Mouse (Mus musculus): ENCODE measurements around the gene Tsen54. TPM values are rescaled to one million over a fixed set of nuclear protein-coding genes. Genes with fewer than 3 reads are reported as not detected.
A peak's percentile ranks its signal among the peaks of the same experiment; 100 is the strongest.

Tsen54 gene
- total RNA-seq (2017) = 6.3 to 11.7 TPM (median 7.3 TPM) in 3 replicates

DNA sequence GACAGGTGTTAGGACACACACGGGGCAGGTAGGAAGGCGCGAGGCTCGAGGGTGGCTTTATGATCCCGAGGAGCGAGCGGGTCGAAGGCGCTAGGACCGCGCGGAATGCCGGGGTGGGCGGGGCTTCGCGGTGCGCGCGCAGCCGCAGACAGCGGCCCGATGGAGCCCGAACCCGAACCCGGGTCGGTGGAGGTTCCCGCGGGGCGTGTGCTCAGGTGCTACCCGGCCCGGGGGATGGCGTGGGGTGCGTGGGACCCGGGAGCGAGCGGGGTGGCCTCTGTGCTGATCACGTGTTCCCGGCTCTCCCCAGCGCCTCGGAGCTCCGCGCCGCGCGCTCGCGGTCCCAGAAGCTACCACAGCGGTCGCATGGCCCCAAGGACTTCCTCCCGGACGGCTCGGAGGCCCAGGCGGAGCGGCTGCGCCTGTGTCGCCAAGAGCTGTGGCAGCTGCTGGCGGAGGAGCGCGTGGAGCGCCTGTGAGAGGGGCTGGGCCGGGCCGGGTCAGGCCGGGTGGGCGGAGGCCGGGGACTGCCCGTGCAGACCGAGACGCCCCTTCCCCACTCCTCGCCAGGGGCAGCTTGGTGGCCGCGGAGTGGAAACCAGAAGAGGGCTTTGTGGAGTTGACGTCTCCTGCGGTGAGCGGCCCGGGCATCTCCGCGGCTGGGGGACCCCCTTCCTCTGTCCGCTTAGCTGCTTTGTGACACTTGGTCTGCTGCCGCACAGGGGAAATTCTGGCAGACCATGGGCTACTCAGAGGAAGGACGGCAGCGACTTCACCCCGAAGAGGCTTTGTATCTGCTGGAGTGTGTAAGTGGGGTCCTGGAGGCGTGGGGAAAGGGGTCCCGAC is at the start of gene Tsen54:
Gene Tsen54 (plus strand): TSS at position 120 of the 846 bp plus-strand sequence.
- ATAC-seq (replicated peaks; ENCODE audit: insufficient number of reproducible peaks, low FRiP score, low TSS enrichment, poor library complexity, severe bottlenecking) = peak; percentile 38

DNA sequence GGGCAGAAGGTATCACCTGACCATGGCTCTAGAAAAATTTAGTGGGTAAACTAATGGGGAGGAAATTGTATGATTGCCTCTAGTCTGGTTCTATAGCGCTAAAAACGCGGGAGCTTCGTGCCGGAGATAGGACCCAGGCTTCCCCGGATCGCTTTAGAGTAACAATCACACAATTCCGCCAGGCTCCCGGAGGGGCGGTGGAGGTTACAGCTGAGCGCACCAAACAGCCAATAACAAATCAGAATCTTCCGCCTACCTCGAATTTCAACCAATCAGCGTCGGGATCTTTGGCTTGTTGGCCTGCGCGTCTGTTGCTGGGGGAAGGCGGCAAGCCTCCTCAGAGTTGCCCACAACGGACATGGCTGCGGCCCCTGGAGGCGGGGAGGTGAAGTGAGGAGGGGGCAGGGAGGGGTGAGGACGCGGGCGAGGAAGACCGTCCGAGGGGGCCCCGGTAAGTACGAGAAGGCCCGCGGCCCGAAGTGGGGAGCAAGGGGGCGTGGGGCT is 49.4 kb upstream of the Tsen54 start, which contains the start of gene Tmem94:
Gene Tmem94 (plus strand): TSS at position 331 of the 504 bp plus-strand sequence.
- peak; percentile 100 for ATAC-seq (replicated peaks; ENCODE audit: insufficient number of reproducible peaks, low FRiP score, low TSS enrichment, poor library complexity, severe bottlenecking)

DNA sequence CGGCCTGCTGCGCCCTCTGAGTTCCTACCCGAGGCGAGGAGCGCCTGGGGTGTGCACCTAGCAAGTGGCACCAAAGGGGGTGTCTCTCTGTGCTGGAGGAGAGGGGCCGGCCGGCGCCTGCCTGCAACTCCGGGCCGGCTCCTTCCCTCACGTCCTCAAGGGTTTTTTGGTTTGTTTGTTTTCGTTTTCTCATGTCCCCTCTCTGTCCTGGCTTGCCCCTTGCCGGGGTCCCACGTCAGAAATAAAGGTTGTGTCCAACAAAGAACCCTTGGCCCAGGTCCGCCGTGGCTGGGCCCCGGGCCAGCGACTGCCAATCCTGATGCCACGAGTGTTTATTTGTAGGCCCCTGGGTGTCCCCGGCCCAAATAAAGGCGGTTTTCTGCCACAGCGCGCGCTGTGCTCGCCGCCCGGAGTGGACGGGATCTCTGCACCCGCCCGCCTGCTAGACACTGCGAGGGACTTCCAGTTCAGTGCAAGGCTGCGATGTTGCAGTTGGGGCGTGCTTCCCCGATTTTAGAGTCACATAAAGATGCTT is 48.9 kb upstream of the Tsen54 start:
- peak; percentile 44 for ATAC-seq (replicated peaks; ENCODE audit: insufficient number of reproducible peaks, low FRiP score, low TSS enrichment, poor library complexity, severe bottlenecking)

DNA sequence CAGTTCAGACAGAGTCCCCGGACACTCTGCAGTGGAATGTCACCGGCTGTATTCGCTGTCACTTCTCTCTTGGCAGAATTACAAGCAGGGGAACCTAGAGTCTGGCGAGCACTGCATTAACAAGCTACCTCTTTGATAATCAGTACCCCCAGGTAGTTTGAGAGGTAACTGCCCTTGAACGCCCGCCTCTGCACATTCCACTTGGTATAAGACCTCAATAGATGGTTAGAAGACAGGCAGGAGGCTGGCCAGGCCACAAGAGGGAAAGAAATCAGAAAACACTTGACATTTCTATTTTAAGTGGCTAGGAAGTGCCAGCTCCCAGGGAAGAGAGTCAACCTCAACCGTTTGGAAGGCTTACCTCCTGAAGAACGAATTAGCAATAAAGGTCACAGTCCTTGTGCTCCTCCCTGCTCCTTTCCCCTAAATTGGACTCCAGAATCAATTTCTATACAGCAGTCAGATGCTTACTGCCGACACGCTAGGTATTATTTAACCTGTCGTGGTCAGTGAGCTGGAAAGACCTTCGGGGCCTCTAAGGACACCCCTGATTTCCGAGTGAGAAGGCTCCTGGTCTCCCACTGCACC is 48.1 kb upstream of the Tsen54 start:
- no peak for ATAC-seq (replicated peaks; ENCODE audit: insufficient number of reproducible peaks, low FRiP score, low TSS enrichment, poor library complexity, severe bottlenecking)

DNA sequence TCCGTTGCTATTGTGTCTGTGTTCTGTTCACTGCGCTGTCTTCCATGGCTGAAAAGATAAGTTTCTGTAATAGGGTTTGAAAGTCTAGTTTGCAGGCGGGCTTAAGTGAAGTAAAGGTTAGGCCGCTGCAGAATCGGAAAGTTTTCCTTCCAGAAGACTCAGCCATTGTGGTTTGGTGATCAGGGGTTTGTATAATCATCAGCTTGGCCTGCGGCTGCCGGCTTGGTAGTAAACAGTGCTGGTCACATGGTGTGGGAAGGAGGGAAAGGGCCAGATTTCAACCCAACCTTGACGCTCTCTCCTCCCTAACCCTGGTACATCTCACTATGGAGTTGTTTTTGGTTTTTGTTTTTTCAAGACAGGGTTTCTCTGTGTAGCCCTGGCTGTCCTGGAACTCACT is 47.5 kb upstream of the Tsen54 start:
- ATAC-seq (replicated peaks; ENCODE audit: insufficient number of reproducible peaks, low FRiP score, low TSS enrichment, poor library complexity, severe bottlenecking) = no peak

GRCm38 (mm10) chr11:115768896-115769295 is 45.6 kb upstream of the Tsen54 start:
- no peak for ATAC-seq (replicated peaks; ENCODE audit: insufficient number of reproducible peaks, low FRiP score, low TSS enrichment, poor library complexity, severe bottlenecking)

DNA sequence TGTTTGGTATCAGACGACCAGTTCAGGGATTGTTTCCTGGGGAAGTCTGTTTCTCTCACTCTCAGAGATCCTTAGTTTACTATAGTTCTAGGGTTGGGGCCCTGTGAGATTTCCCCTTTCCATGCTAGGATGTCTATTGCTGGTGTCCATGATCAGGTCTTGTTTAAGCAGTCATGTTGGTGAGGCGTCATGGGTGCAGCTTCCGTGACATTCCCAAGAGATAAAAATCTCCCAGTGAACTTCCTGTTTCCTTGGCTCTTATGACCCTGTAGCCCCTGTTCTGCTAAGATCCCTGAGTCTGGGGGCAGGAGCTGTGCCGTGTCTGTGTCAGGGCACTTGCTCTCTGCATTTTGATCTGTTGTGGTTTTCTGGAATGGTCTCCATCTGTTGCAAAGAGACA is 39.9 kb upstream of the Tsen54 start:
- ATAC-seq (replicated peaks; ENCODE audit: insufficient number of reproducible peaks, low FRiP score, low TSS enrichment, poor library complexity, severe bottlenecking) = no peak

DNA sequence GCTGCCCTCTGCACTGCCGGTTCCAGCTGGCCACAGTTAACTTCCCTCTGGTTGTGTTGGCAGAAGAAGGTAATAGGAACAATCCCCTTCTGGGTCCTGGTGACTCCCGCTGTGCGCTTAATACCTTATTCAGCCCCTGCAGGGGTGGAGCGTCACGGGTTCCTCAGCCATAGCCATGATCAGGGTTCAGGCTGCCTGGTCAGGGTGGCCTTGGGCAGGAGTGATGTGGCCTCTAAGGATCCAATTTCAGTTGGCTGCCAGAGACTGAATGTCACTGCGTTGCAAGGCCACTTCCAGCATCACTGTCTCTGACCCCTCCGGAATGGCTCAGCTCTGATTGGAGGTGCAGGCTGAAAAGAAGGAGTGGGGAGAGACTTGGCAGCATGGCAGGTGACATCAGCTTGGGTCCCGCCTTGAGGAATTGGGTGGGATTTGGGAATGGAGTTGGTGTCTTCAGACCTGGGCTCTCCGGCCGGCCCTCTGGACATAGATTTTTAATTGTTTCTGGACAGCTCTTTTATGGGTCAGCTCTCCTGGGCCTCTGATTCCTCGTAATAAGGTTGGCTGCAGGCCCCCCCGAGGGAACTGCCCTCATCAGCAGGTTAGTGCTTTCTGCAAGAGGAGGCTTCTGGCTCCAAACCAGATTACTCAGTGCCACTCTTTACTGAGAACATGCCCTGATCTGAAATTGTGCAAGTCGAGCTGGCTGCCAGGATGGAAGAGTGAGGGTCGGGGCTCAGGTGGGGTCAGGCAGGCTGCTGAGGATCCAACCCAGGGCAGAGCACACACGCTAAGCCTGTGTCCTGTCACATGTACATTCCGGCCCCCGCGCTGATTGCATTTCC is 38.5 kb upstream of the Tsen54 start:
- no peak for ATAC-seq (replicated peaks; ENCODE audit: insufficient number of reproducible peaks, low FRiP score, low TSS enrichment, poor library complexity, severe bottlenecking)

GRCm38 (mm10) chr11:115776954-115777353 is 37.6 kb upstream of the Tsen54 start:
- no peak for ATAC-seq (replicated peaks; ENCODE audit: insufficient number of reproducible peaks, low FRiP score, low TSS enrichment, poor library complexity, severe bottlenecking)

DNA sequence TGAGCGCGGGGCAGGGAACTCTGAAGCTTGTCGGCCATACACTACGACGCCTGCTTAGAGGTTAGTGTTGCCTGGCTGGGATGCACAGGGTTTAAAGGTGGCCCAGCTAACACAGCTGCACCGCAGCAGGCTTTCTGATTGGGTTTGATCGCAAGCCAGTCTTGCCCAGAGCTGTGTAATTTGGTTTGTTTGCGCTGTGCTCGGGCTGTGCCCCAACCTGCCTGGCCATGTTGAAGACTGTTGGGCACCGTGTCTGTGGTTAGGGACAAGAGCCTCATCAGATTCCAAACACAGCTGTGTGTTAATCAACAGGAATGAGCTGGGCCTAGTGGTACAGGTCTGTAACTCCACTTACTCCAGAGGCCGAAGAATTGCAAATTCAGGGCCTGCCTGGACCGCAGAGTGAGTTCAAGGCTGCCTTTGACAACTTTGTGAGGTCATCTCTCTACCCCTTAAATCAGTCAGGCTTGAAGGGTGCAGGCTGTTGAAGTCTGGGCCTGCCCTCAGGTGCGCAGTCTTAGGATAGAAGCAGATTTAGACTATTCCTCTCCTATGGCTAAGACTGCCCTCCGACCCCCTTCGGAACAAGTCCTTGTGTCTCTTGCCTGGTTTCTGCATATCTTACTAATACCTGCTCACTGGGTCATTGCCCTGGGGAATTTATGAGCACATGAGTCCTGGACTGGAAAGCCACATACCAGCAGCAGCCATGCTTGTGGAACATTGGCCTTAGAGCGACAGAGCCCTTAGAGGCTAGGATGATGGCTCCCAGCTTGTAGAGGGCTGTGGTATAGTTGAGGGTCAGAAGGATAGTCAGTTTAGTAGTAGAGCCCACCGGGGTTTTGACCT is 36.8 kb upstream of the Tsen54 start:
- ATAC-seq (replicated peaks; ENCODE audit: insufficient number of reproducible peaks, low FRiP score, low TSS enrichment, poor library complexity, severe bottlenecking) = no peak

DNA sequence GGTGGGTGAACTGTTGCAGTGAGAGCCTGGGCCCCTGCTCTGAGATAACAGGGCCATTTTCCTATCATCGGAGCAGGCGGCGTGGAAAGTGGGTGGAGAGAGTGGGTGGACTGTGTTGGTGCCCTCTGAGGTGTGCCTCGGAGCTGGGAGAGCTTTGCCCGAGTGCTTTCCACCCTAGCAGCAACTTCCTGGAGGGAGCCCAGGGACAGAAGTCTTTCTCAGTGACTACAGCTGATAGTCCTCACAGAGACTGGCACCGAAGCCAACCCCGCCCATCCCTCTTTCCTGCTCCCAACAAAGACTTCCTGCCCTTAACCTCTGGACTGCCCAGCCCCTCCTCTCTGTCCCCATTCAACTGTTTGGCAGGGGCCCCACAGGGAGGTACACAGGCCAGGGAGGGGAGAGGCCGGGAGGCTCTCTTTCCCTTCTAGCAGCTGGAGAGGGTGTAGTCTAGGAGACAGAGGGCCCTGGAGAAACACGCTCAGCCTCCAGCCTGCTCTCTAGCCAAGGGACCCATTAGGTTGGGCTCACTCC is 35.4 kb upstream of the Tsen54 start:
- no peak for ATAC-seq (replicated peaks; ENCODE audit: insufficient number of reproducible peaks, low FRiP score, low TSS enrichment, poor library complexity, severe bottlenecking)

DNA sequence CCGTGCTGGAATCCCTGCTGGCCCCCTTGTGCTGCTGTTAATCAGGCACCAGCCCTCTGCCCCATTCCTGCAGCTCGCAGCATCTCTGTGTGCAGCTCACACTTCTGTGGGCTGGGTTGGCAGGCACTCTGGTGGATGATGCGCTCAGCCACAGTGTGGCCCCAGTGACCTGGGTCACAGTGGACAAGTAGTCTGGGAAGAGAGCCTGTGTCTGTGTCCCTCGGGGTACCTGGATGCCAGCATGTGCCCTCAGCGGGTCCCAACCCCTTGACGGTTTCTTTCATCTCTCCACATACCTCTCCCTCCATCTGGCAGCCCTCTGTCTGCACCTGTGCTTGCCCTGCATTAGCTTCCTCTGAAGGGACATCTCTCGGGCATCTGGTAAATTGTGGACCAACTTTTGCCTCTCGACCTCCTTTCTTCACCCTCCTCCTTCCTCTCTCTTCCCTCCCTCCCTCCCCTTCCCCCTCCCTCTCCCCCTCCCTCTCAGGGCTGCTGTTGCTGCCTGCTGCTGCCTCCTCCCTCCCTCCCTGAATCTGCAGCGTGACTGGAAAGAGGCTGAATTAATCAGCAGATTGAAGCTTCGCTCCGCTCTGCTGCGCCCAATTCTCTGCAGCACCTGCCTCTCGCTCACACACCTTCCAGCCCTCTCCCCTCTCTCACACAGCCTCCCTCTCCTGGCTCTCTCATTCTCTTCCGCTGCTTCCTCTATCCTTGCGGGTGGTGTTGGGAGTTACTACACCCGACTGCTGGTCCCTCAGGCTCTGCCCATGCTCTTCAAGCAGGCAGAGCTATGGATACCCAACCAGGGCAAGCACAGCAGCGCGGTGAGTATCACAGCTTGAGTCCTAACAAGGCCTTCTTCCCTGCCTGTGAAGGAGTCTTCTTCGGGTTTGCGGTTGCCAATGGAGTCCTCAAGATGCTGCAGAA is 34.1 kb upstream of the Tsen54 start:
- ATAC-seq (replicated peaks; ENCODE audit: insufficient number of reproducible peaks, low FRiP score, low TSS enrichment, poor library complexity, severe bottlenecking) = no peak

DNA sequence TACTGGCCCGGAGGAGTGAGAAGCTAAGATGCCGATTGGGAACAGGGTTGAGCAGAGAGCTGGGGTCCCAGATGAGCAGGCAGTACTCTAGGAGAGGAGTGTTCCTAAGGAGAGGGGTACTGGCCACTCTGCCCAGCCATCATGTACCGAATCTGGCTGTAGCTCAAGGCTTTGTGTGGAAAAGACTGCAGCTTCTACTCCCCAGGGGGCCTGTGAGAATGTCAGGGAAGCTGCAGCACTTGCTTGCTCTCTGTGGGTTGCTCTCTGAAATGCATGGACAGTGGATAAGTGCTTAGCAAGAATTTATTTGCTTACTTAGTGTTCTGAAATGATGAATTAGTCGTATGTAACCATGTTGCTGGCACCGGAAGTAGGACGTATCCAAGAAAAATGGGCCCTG is 28.1 kb upstream of the Tsen54 start:
- ATAC-seq (replicated peaks; ENCODE audit: insufficient number of reproducible peaks, low FRiP score, low TSS enrichment, poor library complexity, severe bottlenecking) = no peak

GRCm38 (mm10) chr11:115789787-115790186 is 24.7 kb upstream of the Tsen54 start:
- ATAC-seq (replicated peaks; ENCODE audit: insufficient number of reproducible peaks, low FRiP score, low TSS enrichment, poor library complexity, severe bottlenecking) = no peak

GRCm38 (mm10) chr11:115791919-115792318 is 22.6 kb upstream of the Tsen54 start:
- ATAC-seq (replicated peaks; ENCODE audit: insufficient number of reproducible peaks, low FRiP score, low TSS enrichment, poor library complexity, severe bottlenecking) = no peak

- no peak for ATAC-seq (replicated peaks; ENCODE audit: insufficient number of reproducible peaks, low FRiP score, low TSS enrichment, poor library complexity, severe bottlenecking)
Observed at GRCm38 (mm10) chr11:115792353-115792752, 22.2 kb upstream of the Tsen54 start.

DNA sequence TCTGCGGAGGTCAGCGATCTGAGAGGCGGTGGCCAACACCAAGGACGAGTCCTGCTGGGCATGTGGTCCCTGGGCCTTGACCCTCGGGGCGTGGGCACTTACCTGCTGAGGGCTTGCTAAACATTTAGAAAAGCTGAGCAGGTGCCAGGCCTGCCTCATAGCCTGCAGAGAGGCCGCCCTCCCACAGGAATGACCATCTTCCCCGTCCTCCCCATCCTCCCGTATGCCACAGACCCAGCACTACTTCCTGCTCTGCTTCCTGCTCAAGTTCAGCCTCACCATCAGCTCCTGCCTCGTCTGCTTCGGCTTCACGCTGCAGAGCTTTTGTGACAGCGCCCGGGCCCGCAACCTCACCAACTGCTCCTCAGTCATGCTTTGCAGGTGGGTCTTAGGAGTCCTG is 17.6 kb upstream of the Tsen54 start:
- no peak for ATAC-seq (replicated peaks; ENCODE audit: insufficient number of reproducible peaks, low FRiP score, low TSS enrichment, poor library complexity, severe bottlenecking)

Data from monocyte, adult 5-6 weeks (primary cell).